Mouse (Mus musculus): ENCODE data around the gene Scrn2. TPM values are rescaled to one million over a fixed set of nuclear protein-coding genes. Genes with fewer than 3 reads are reported as not detected.

The Scrn2 gene
- polyA plus RNA-seq, 1 experiment = 8.9 TPM

DNA sequence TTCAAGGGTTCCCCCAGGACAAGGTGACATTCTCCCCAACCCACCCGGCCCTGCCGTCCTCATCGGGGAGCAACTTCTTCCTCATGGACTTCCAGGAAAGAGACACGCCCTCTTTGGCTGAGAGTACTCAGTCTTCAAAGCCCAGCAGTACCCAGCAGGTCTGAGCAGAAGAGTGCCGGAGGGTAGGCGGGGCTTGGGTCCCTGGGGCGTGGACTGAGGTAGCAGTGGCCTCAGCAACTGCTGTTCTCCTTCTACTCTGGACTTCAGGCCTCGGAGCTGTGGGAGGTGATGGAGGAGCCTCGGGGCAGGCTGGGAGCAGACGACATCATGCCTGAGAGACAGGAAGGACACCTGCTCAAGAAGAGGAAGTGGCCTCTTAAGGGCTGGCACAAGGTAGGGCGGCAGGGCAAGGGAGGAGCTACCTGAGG, 22.5 kb downstream of the Scrn2 start:
- H3K27me3 ChIP-seq (ENCODE audit: control insufficient read depth, insufficient read depth, low read length) = no peaks in the 10 kb centered on the region
- no peak overlapping the region for H3K27ac ChIP-seq (ENCODE audit: control insufficient read depth, insufficient read depth, low read depth, low read length)
- peaks cover 11% of the 10 kb centered on the region for H3K4me1 ChIP-seq (ENCODE audit: control insufficient read depth, insufficient read depth, low read length)
- no peak overlapping the region; the same call in 1 of the 2 replicates for H3K4me3 ChIP-seq (ENCODE audit: control insufficient read depth, low read depth, low read length)
- H3K36me3 ChIP-seq (ENCODE audit: control insufficient read depth, insufficient read depth, low read length) = no peaks in the 10 kb centered on the region; the same call in 1 of the 2 replicates
- TF ChIP-seq CTCF (IDR thresholded peaks at IDR 0.05; ENCODE audit: control insufficient read depth, insufficient read depth, insufficient replicate concordance, low read depth, low read length) (no peak), POLR2A (IDR thresholded peaks at IDR 0.05; ENCODE audit: control insufficient read depth, low read depth, low read length) (no peak)

DNA sequence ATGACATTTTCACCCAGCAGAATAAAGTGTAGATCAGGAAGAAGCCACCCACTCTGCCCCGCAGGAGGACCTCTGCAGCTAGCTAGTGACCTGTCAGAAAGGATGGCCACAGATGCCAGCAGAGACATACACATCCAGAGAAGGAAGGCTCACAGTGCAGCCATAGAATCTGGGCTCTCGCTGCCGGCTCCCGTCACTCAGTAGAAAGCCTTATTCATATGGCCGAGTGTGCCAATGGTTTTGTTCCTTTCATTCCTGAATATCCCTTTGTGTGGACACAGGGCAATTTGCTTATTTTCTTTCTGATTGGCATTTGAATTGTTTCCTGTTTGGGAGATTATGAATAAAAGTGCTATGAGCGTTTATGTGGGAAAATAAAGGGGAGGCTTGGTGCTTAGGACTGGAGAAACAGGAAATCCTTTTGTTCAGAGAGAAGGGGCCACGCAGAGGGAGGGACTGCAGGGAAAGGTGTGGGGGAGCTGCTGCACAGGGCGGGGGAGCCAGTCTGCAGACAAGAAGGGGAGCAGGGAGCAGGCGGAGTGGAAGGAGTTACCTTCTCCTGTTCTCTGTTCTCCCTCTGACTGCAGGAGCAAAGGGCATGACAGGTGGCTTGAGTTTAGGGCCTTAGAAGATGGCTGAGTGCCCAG, 33.7 kb downstream of the Scrn2 start:
- H3K36me3 ChIP-seq (ENCODE audit: control insufficient read depth, insufficient read depth, low read length) = no peaks in the 10 kb centered on the region

DNA sequence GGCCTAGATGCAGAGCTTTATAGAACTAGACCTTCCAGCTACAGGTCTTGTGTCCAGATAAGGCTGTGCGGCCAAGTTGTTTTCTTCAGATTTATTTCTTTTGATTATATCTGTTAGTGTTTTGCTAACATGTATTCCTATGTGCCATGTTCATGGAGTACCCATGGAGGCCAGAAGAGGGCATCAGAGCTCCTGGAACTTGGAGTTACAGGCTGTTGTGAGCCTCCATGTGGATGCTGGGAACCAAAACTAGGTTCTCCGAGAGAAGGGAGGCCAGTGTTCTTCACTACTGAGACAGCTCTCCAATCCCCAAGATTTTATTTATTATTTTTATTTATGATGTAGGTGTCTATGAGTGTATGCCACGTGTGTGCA, 34.2 kb downstream of the Scrn2 start:
- Histone ChIP-seq H3K27ac (ENCODE audit: control insufficient read depth, insufficient read depth, low read depth, low read length) (no peak overlapping the region), H3K27me3 (ENCODE audit: control insufficient read depth, insufficient read depth, low read length) (no peaks in the 10 kb centered on the region), H3K36me3 (ENCODE audit: control insufficient read depth, insufficient read depth, low read length) (no peaks in the 10 kb centered on the region), H3K4me1 (ENCODE audit: control insufficient read depth, insufficient read depth, low read length) (peaks cover 20% of the 10 kb centered on the region), H3K4me3 (ENCODE audit: control insufficient read depth, low read depth, low read length) (no peak overlapping the region)
- TF ChIP-seq CTCF (IDR thresholded peaks at IDR 0.05; ENCODE audit: control insufficient read depth, insufficient read depth, insufficient replicate concordance, low read depth, low read length) (no peak; the same call in 1 of the 2 replicates), POLR2A (IDR thresholded peaks at IDR 0.05; ENCODE audit: control insufficient read depth, low read depth, low read length) (no peak)

More for the DNA sequence above, 33.7 kb downstream of the Scrn2 start:
- Histone ChIP-seq H3K27ac (ENCODE audit: control insufficient read depth, insufficient read depth, low read depth, low read length) (no peak overlapping the region), H3K4me3 (ENCODE audit: control insufficient read depth, low read depth, low read length) (no peak overlapping the region), H3K27me3 (ENCODE audit: control insufficient read depth, insufficient read depth, low read length) (no peaks in the 10 kb centered on the region), H3K4me1 (ENCODE audit: control insufficient read depth, insufficient read depth, low read length) (peaks cover 18% of the 10 kb centered on the region)
- TF ChIP-seq POLR2A (IDR thresholded peaks at IDR 0.05; ENCODE audit: control insufficient read depth, low read depth, low read length) (no peak), CTCF (IDR thresholded peaks at IDR 0.05; ENCODE audit: control insufficient read depth, insufficient read depth, insufficient replicate concordance, low read depth, low read length) (no peak)

DNA sequence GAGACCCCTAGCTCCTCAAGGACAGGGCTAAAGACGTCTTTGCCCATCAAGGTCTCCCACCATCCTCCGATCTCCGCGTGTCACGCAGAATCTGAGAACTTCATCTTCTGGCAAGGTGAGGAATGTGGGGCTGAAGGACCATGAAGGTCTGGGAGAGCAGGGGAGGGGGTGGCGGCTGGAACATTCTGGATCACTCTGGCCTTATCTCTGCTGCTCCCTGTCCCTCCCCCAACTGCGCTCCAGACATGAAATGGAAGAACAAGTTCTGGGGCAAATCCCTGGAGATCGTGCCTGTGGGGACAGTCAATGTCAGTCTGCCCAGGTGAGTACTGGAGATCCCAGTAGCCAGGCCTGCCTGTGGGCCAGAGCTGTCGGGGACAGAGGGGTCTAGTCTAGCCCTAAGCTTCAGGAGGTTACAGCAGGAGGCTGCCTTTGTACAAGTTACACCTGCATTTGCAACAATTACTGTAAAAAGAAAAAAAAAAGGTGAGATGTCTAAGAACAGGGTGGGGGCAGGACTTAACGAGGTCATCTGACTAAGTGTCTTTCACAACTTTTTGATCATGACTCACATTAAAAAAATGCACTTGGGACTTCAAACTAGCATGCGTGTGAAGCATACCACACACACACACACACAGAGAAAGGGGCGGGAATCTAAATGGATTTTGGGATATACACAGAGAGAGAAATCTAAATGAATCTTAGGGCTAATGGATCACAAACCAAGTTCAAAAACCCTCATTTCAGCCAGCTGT, 36.0 kb downstream of the Scrn2 start:
- Histone ChIP-seq H3K27me3 (ENCODE audit: control insufficient read depth, insufficient read depth, low read length) (no peaks in the 10 kb centered on the region), H3K4me3 (ENCODE audit: control insufficient read depth, low read depth, low read length) (no peak overlapping the region), H3K36me3 (ENCODE audit: control insufficient read depth, insufficient read depth, low read length) (no peaks in the 10 kb centered on the region), H3K27ac (ENCODE audit: control insufficient read depth, insufficient read depth, low read depth, low read length) (peak overlapping the region; percentile 23; the same call in 1 of the 2 replicates), H3K4me1 (ENCODE audit: control insufficient read depth, insufficient read depth, low read length) (peaks cover 20% of the 10 kb centered on the region)
- TF ChIP-seq CTCF (IDR thresholded peaks at IDR 0.05; ENCODE audit: control insufficient read depth, insufficient read depth, insufficient replicate concordance, low read depth, low read length) (no peak), POLR2A (IDR thresholded peaks at IDR 0.05; ENCODE audit: control insufficient read depth, low read depth, low read length) (no peak)

DNA sequence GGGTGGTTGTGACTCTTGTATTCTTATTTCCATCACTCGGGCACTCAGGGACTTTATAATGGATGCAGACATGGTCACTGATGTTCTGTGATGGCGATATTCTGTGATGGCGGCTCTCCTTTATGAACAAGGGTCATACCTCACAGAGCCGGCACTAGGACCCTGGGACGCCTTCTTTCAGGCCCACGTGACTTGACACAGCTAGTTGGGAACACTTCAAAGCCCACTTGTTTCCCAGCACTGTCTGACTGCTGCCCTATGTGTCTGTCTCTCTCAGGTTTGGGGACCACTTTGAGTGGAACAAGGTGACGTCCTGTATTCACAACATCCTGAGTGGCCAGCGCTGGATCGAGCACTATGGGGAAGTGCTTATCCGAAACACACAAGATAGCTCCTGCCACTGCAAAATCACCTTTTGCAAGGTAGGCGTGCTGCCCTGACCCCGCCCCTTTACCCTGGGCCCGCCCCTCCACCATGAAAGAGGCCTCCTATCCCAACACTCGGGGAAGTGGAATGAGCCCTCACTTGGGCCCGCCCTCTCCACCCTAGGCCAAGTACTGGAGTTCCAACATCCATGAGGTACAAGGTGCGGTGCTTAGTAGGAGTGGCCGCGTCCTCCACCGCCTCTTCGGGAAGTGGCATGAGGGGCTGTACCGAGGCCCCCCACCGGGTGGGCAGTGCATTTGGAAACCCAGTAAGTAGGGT, 37.1 kb downstream of the Scrn2 start:
- no peaks in the 10 kb centered on the region for H3K36me3 ChIP-seq (ENCODE audit: control insufficient read depth, insufficient read depth, low read length)
- no peaks in the 10 kb centered on the region for H3K27me3 ChIP-seq (ENCODE audit: control insufficient read depth, insufficient read depth, low read length)
- H3K27ac ChIP-seq (ENCODE audit: control insufficient read depth, insufficient read depth, low read depth, low read length) = no peak overlapping the region
- H3K4me1 ChIP-seq (ENCODE audit: control insufficient read depth, insufficient read depth, low read length) = peaks cover 20% of the 10 kb centered on the region
- peak overlapping the region; percentile 80 for H3K4me3 ChIP-seq (ENCODE audit: control insufficient read depth, low read depth, low read length)
- peak; percentile 12; the same call in 1 of the 2 replicates for TF ChIP-seq POLR2A (IDR thresholded peaks at IDR 0.05; ENCODE audit: control insufficient read depth, low read depth, low read length)
- no peak for TF ChIP-seq CTCF (IDR thresholded peaks at IDR 0.05; ENCODE audit: control insufficient read depth, insufficient read depth, insufficient replicate concordance, low read depth, low read length)

DNA sequence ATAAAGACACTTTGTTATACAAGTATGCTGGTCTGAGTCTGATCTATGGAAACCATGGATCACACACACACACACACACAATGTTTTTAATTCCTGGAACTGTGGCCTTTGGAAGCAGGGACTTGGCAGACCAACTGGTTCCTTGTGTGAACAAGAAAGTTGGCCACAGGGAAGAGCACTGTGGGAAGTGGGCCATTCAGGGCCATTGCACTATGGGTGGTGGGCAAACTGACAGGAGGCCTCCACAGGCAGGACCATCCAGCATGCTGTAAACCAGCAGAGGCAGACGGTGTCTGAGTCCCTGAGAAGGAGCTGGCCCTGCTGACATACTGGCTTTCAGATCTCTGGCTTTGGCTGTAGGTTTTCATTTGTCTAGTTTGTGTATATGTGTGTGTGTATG, 39.6 kb downstream of the Scrn2 start:
- Histone ChIP-seq H3K36me3 (ENCODE audit: control insufficient read depth, insufficient read depth, low read length) (no peaks in the 10 kb centered on the region), H3K4me1 (ENCODE audit: control insufficient read depth, insufficient read depth, low read length) (peaks cover 20% of the 10 kb centered on the region), H3K4me3 (ENCODE audit: control insufficient read depth, low read depth, low read length) (no peak overlapping the region), H3K27me3 (ENCODE audit: control insufficient read depth, insufficient read depth, low read length) (no peaks in the 10 kb centered on the region), H3K27ac (ENCODE audit: control insufficient read depth, insufficient read depth, low read depth, low read length) (no peak overlapping the region)
- TF ChIP-seq POLR2A (IDR thresholded peaks at IDR 0.05; ENCODE audit: control insufficient read depth, low read depth, low read length) (no peak), CTCF (IDR thresholded peaks at IDR 0.05; ENCODE audit: control insufficient read depth, insufficient read depth, insufficient replicate concordance, low read depth, low read length) (no peak)

DNA sequence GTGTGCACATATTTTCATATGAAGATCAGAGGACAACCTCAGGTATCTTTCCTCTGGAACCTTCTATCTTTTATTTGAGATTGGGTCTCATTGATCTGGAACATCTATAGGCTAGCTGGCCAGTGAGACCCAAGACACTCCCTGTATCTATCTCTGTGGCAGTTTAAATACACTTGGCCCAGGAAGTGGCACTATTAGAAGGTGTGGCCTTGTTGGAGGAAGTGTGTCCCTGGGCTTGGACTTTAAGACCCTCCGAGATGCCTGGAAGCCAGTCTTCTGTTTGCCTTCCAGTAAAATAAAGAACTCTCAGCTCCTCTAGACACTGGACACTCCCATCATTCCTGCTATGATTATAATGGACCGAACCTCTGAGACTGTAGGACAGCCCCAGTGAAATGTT, 40.0 kb downstream of the Scrn2 start:
- Histone ChIP-seq H3K27me3 (ENCODE audit: control insufficient read depth, insufficient read depth, low read length) (no peaks in the 10 kb centered on the region), H3K4me1 (ENCODE audit: control insufficient read depth, insufficient read depth, low read length) (peaks cover 20% of the 10 kb centered on the region), H3K36me3 (ENCODE audit: control insufficient read depth, insufficient read depth, low read length) (no peaks in the 10 kb centered on the region), H3K27ac (ENCODE audit: control insufficient read depth, insufficient read depth, low read depth, low read length) (no peak overlapping the region; the same call in 1 of the 2 replicates), H3K4me3 (ENCODE audit: control insufficient read depth, low read depth, low read length) (no peak overlapping the region)
- no peak for TF ChIP-seq CTCF (IDR thresholded peaks at IDR 0.05; ENCODE audit: control insufficient read depth, insufficient read depth, insufficient replicate concordance, low read depth, low read length)
- no peak for TF ChIP-seq POLR2A (IDR thresholded peaks at IDR 0.05; ENCODE audit: control insufficient read depth, low read depth, low read length)
